Mouse (Mus musculus) neural tube, embryonic 10.5 days (tissue): ENCODE data around the gene Gfod1.

Experiments
- DNase-seq: peaks from one replicate; pipeline ENCODE4 v3.0.0-alpha.2; 2017; ENCODE audit warnings: low spot score; ENCODE audit errors: extremely low spot score

The Gfod1 gene

DNA sequence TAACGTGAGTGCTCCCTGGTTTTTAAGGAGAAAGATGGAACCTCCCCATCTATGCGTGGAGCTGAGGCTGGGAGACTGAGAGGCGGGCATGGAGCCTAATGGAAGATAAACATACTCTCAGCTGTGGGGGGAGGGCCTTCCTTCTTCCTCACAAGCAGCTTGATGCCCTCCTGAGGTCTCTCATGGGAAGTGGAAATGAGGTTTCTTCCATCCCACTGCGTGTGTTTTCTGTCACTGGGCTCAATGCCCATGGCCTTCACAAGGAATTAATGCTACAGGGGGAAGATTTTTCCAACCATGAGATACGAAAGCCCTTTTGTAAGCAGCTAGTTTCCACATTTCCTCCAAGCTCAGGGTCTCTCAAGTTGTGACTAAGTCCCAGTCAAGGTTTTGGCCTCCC, 100.3 kb downstream of the Gfod1 start:
- no peak for DNase-seq

DNA sequence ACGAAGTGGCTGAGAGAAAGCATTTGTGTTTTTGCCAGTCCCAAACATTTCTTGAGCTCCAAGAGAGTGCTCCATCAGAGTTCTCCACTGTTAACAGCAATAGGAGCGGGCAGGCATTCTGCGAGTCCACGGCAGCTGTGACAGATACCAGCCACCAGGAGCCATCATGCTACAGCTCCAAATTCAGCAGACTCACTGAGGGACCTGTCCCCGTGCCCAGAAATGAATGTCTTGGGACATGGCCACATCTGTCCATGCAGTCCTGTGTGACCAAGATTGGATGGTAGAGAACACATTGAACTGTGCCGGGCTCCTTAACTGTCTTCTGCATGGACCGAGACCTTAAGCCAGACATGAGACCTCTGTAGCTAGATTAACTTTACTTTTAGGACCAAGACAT, 100.7 kb downstream of the Gfod1 start:
- no peak for DNase-seq

DNA sequence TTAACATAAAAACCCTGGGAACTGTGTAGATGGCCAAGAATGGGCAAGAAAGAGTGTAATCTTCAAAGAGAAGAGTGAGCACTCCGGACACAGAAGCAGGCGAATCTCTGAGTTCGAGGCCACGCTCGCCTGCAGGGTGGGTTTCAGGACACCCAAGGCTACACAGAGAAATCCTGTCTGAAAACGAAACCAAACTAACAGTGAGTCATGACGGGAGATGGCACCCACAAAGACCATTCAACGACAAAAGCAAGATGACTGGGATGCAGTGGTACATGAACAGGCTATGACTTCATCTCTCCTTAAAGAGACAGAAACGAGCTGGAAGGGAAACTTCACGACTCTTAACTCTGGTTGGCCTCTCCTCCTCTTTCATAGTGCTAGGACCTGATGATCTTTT, 101.6 kb downstream of the Gfod1 start:
- no peak for DNase-seq

DNA sequence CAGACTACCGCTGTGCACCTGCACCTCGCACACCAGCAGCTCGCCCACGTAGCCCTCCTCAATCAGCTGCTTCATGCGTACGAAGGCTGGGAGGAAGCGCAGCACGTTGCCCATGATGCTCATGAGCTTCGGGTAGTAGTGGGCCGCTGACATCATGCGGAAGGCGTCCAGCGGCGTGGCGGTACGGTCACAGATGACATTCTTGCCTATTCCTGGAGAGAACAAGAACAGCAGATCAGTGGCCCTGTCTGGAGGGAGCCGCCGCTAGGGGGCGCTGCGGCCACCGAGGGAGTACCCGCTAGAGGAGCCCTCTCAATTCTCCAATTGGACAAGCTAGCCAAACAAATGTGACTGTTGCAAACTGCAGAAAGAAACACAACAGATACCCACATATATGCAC, 102.9 kb downstream of the Gfod1 start:
- DNase-seq: peak; percentile 51

DNA sequence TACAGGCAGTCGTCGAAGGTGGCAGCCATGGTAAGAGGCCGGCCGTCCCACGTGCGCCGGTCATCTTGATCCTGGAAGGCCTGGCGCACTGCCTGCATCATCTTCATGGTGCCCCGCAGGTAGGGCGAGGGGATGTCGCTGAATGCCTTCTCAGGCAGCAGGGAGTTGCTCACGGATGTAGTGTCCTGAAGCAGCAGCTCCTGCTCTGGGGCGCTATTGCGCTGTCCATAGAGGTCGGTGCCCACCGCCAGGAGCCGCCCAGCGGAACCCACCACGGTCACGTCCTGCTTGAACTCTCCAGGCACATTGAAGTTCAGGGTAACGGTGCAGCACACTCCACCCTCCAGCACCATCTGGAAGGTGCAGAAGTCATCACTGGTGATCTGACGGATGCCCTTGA, 103.5 kb downstream of the Gfod1 start:
- no peak for DNase-seq

DNA sequence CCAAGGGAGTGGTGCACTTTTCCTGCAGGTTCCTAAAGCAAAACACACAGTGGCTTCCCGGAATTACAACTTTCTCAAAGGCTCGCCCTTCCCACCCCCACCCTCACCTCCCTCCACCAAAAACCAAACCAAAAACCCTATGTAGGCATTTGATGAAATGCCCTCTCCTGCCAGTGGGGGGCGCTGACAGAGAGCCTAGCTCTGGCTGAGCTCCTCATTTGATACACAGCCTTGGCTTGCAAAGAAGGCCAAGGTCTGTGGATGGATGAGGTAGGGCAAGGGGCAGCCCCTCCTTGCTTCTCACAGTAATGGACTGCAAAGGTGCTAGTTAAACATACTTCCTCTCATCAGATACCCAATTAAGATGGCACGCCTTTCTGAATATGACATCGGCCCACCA, 104.2 kb downstream of the Gfod1 start:
- DNase-seq: no peak

DNA sequence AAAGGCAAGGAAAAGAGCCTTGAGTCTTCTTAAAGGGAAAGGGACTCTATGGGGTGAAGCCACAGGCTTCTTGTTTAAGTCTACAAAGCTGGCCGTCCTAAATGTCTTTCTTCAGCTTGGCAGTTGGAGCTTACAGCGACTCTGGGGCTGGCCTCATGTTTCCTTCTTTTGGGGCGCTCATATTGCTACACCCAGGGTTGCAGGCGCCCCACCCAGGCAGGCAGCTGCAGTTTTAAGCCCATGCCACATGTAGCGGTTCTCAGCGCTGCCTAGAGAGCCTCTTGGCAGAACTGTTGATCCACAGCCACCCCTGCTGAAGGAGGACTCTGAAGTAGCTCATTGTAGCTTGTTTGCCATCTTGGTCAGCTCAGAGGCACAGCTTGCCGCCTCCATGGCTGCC, 104.7 kb downstream of the Gfod1 start:
- no peak for DNase-seq

DNA sequence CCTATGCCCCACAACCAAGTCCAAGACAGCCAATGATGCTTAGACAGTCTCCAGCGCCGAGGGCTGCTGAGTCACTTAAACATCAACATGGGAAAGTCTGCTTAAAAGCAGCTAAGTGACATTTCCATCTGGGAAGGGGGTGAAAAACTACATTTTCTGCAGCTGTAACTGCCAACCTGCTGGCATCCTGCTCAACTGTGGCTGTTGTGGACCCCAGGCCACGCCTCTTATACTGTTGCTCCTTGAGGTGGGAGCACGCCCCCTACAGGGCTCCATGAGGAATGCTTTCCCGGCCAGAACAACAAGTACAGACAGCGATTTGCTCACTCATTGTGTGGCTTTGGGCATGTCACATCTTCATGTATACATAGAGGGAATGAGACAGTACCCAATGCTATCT, 106.8 kb downstream of the Gfod1 start:
- DNase-seq: no peak

DNA sequence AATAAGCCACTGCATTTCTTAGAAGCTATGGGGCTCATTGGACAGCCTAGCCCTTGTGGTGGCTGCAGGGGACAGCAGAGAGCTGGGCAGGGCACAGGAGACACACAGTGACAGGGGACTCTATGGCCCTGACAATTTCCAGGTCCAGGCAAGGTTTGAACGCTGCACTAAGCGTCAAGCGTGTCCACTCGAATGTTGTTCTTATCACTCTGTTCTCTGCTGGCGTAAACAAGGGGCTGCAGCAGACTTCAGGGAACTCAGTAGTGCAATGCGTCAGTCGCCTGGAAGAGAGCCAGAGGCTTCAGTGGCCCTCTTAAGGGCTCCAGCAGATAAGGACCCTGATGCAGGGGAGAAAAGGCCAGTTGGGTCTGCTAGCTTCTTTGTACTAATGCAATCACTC, 108.0 kb downstream of the Gfod1 start:
- DNase-seq: no peak

DNA sequence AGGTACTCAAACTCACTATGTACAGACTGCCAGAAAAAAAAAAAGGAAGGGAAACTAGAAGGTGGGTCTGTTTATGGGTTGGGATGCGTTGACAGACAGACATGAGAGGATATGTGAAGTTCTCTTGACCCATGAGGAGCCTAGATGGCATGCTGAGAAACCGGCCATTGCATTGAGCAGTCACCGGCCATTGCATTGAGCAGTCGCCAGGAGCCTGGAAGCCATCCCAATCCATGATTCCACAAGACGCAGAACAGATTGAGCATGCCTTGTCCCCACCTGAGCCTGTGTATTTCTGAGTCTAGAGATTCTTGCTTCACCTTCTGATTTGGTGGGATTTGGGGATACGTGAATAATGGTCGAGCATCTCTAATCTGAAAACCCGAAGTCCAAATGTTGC, 110.0 kb downstream of the Gfod1 start:
- no peak for DNase-seq

DNA sequence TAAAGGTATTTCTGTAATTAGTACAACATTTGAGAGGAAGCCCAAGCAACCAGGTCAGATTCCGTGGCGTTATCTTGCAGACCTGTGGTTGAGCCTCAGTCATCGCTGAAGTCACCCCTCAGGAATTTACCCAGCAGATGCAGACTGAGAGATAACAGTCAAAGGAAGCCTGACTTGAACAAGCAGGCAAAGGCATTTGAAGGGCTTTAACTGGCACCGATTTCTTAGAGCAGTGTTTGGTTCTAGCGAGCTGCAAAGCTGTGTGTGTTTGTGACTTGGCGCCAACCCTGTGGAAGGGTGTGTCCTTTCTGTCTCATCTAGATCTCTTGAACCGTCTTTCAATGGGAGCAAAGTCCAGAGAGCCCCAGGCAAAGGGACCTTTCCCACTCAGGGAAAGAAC, 110.7 kb downstream of the Gfod1 start:
- no peak for DNase-seq

DNA sequence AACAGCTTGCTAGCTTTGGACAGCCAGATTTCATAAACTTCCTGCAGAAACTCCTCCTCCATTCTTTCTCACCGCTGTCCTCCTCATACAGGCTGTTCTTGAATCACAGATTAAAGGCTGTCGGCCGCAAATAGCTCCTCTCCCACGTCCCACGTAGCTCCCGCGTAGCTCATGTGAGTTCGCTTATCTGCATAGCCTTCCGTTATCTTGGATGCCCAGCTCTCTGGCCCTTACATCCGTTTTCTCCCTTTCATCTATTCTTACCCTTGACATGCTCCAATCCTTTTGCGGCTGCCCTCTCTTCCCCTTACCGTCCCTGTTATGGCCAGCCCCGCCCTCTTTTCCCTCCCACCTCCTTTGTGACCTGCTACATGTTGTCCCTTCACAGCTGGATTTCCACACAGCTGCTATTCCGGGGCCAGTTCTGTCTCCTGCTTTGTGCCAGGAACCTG, 112.2 kb downstream of the Gfod1 start:
- DNase-seq: peak; percentile 23

DNA sequence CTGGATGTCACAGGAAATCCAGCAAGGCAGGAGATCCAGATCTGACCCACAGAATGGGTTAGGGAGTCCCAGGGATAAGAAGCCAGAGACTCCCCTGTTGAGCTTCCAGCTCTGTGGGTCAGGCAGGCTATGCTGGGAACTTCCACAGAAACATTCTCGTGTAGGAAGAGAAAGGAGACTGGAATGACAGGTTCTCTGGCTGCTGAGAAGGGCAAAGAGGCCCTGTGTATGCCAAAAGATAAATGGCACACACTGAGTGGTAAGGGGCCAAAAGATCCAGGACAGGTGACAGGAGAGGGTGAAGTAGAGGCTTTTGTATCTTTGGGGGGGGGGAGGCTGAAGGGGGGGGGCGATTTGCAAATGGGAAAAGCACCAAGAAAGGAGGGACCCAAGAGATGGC, 112.7 kb downstream of the Gfod1 start:
- no peak for DNase-seq

DNA sequence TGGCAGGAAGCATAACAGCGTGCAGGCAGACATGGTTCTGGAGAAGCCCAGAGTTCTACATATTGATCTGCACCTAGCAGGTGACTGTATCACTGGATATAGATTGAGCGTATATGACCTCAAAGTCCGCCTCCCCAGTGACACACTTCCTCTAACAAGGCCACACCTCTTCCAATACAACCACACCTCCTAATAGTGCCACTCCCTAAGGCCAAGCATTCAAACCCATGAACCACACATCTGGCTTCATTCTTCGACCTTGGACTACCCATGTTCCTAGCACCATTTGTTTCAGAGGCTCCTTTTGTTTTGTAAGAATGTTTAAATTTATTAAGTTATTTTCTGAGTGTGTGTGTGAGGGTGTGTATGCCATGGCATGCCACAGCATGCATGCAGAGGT, 116.2 kb downstream of the Gfod1 start:
- no peak for DNase-seq

DNA sequence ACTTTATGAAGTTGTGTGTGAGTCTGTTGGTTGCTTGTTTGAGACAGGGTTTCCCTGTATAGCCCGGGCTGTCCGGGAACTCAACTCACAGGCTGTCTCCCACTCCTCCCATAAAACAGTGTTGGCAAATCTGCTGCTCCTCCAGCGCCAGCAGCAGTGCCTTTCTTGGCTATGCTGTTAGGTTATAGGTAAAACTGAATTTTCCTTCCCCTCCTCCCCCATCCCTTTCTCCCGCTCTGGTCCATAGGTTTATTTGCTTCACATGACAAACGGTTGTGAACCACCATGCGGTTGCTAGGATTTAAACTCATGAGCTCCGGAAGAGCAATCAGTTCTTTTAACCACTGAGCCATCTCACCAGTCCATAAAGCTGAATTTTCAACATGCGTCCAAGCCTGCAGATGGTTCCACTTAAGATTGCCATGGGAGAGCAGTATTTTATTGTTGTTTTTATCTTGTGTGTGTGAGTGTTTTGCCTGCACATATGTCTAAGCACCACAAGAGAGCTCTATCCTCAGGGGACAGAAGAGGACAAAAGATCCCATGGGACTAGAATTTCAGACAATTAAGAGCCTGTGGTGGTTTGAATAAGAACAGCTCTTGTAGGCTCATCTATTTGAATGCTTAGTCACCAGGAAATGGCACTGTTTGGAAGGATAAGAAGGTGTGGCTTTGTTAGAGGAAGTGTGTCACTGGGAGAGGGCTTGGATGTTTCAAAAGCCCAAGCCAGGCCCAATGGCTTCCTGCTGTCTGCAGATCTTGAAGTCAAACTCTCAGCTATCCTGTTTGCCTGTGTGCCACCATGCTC, 120.5 kb downstream of the Gfod1 start:
- DNase-seq: no peak

DNA sequence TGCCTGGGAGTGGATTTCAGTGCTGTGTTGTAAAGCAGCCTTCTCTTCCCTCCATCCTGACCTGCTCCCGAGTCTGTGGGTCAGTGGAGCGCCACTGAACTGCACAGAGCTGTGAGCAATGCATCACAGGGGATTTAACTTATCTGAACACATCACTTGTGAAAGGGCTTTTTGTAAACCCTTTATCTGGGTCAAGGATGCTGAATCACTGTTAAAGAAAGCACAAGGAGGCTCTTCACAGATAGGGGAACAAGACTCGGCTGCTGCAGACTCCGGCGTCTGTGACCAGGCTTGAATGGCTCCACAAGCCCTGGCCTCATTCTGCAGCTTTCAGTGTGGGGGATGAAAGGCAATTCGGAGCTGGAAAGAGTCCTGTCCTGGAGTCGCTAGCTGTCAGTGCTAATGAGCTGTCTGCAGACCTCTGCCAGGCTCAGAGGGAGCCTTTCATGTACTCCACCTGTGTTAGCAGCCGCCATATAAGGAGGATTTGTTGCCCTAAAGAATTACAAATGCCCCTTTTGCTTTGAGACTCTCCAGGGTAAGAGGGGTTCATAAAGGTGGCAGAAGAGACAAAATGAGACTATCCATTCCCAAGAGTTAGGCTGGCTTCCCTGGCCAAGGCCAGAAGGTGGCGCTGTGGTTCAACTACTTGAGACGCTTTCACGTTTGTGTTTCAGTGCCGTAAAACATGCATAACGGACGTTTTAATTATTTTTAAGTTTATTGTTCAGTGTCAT, 121.3 kb downstream of the Gfod1 start:
- peak; percentile 81 for DNase-seq

DNA sequence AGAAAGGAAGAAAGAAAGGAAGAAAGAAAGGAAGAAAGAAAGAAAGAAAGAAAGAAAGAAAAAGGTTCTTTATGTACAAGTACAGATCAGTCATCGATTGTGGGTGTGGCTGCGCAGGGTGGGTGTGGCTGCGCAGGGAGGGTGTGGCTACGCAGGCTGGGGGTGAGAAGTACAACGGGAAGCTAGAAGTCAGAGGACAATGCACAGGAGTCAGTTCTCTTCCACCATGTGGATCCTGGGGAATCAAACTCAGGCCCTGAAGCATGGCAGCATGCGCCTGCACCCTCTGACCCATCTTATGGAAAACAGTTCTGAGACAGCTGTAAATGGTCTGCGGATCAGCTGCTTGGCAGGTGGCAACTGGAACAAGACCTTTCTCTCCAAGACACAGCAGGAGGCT, 122.9 kb downstream of the Gfod1 start:
- no peak for DNase-seq

DNA sequence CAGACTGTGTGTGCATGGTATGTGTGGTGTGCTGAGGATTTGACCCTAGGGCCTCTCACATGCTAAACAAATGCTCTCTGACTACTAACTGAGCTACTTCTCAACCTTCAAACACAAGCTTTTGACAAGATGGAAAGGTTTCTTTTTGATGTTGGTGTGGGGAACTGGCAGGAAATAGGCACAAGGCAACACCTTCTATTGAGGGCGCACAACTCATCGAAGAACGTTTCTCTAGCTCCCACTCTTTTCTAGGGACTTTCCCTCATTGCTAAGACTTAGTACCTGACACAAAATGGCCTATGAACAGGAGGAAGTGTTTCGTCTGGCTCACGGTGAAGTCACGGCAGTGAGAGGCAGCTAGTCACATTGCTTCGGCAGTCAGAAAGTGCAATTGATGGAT, 126.7 kb downstream of the Gfod1 start:
- no peak for DNase-seq

DNA sequence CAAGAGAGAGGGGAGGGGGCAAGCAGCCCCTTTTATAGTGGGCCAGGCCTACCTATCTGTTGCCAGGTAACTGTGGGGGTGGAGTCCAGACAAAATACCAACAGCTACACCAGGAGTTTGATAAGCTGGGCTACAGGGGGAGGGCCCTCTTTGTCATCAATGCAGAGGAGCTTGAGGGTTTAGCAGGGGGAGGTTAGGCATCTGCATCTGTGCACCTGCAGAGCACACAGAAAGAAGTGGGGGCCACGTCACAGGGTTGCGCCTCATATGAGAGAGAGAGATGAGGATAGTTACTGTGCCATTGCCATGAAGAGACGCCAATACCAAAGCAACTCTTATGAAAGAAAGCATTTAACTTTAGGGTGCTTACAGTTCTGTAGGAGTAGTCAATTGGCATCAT, 127.3 kb downstream of the Gfod1 start:
- no peak for DNase-seq

DNA sequence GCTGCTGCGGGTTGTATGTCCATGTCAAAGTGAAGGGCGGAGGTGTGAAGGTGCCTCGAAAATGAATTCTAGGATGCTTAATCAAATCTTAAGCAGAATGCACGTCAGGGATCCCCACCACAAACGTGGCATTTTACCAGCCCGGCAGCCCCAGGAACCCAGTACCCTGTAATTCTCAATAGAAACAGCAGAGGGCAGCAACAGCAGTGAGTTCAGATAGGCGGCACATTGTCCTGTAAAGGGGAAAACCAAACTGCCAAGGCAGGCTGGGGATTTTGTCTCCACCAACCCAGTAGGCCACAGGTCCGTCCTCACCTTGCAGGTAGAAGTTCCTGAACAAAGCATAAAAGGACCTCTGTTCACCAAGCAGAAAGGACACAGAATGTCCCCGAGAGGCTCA, 130.7 kb downstream of the Gfod1 start:
- DNase-seq: peak; percentile 75

DNA sequence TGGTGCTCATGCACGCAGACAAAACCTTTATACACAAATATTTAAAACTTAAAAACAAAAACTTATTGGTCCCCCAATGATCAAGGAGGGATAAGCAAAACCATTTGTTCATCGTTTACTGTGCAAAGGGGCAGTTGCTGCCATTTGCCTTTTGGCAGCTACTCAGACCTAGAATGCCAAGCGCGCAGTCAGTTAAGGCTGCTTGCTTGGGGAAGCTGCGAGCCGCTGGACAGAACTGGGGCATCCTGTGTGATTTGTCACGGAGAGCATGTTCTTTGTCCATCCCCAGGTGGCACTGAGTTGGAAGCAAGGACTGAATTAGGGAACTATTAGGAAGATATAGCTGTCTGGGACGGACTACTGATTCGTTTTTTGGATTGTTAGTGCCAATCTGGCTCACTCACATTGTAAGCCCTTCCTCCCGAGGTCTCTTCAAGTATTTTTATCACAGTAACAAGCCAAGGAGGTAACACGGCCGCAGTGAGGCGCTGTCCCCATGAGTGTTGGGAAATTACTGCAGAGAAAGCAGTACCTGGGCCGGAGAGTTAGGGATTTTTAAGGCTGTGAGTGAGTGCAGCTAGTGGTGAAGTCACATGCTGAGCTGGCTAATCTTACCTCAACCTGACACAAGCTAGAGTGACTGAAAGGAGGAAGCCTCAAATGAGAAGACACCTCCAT, 131.8 kb downstream of the Gfod1 start:
- DNase-seq: peak; percentile 41

DNA sequence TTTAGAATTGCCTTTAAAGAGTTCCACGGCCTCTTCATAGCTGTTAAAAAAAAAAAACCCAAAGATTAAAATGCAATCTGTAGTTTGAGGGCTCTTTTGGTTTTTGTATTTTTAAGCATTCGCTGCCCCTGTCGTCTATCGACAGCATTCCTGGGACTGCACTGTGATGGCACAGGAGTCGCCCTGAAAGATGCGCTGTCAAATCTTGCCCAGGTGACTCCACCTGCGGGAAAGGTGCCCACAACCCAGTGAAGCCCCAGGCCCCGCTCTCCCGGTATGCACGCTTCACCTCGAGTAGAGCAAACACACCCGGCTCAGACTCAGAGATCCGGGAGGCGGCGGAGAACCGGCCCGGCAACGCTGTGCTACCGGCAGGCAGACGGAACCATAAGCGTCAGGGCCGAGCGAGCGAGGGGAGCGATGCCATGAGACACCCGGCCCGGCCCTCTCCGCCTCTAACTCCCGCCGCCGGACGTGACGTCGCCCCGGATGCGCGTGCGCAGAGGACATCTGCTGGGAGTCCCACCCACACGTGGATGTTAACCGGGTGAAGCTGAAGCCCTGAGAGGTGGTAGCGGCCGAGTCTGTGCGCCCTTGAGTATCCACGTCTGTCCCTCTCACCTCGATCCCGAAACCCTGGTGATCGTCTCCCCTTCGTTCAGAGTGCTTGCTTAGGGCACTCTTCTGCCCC, 132.8 kb downstream of the Gfod1 start, which contains the start of gene Tbc1d7:
TSS of gene Tbc1d7 (minus strand) at position 482 of the 691 bp plus-strand sequence.
- peak; percentile 99 for DNase-seq
